Mouse (Mus musculus) neural tube, embryonic 14.5 days (tissue): ENCODE data around the gene Gcnt2. TPM values are rescaled to one million over a fixed set of nuclear protein-coding genes. Genes with fewer than 3 reads are reported as not detected.
"Not testable (repeated sequence)": the region's sequence is repeated elsewhere in the genome, so short reads cannot be mapped to it uniquely, and the experiment has no call there.

Experiments
- ATAC-seq: fragments of 200-750 bp; cut with Nextera tagmentation; 2 replicates; pipeline ENCODE4 v1.8.0; 2017; ENCODE audit warnings: low read depth, mild to moderate bottlenecking, moderate TSS enrichment, moderate library complexity
- H3K27ac ChIP-seq: fragments of 300-500 bp; sonication (generic); 2 replicates; pipeline ENCODE4 v1.5.1; 2014; ENCODE audit warnings: low read depth, mild to moderate bottlenecking, control low read depth, low read length, moderate library complexity, mixed read lengths
- H3K27me3 ChIP-seq: fragments of 300-500 bp; sonication (generic); 2 replicates; pipeline ENCODE4 v1.6.1; 2014; ENCODE audit warnings: low read length; ENCODE audit not compliant: control insufficient read depth, insufficient read depth
- H3K36me3 ChIP-seq: fragments of 300-500 bp; sonication (generic); 2 replicates; pipeline ENCODE4 v1.6.1; 2014; ENCODE audit warnings: low read length, mixed read lengths; ENCODE audit not compliant: control insufficient read depth, insufficient read depth
- H3K4me1 ChIP-seq: fragments of 300-500 bp; sonication (generic); 2 replicates; pipeline ENCODE4 v1.6.1; 2014; ENCODE audit warnings: low read length; ENCODE audit not compliant: control insufficient read depth, insufficient read depth
- H3K4me2 ChIP-seq: fragments of 300-500 bp; sonication (generic); 2 replicates; pipeline ENCODE4 v1.6.1; 2014; ENCODE audit warnings: mild to moderate bottlenecking, low read depth, low read length, control low read depth
- H3K4me3 ChIP-seq: fragments of 300-500 bp; sonication (generic); 2 replicates; pipeline ENCODE4 v1.5.1; 2014; ENCODE audit warnings: low read depth, low read length, control low read depth, mixed read lengths
- H3K9ac ChIP-seq: fragments of 300-500 bp; sonication (generic); replicated peaks from 2 replicates; pipeline ENCODE4 v1.6.1; 2014; ENCODE audit warnings: low read depth, mild to moderate bottlenecking, control low read depth, low read length, mixed read lengths
- H3K9me3 ChIP-seq: fragments of 300-500 bp; sonication (generic); 2 replicates; pipeline ENCODE4 v1.6.1; 2016; ENCODE audit warnings: low read length; ENCODE audit not compliant: control insufficient read depth
- WGBS: fragments of 180-500 bp; shearing (Covaris S2); extraction: QIAGEN DNeasy Blood & Tissue Kit; methylation state at CpG from one replicate; pipeline ENCODE4 v1.1.7; 2014; 5-methylcytosine and 5-hydroxymethylcytosine counted together
- polyA plus RNA-seq: library from polyadenylated mRNA; unstranded; fragments of >200 nt; fragmentation: Nextera tagmentation; extraction: Ambion mirVana; gene quantifications from 2 replicates; pipeline ENCODE4 v1.2.1, GENCODE M21; 2014

The Gcnt2 gene
- polyA plus RNA-seq, 1 experiment from 2014 or later, result 6.1 TPM

- not testable (repeated sequence) for H3K9me3 ChIP-seq, H3K4me3 ChIP-seq, H3K36me3 ChIP-seq, H3K4me2 ChIP-seq, H3K27ac ChIP-seq, H3K4me1 ChIP-seq, H3K27me3 ChIP-seq, H3K9ac ChIP-seq, ATAC-seq
- 80% methylated on average over 12 of the region's 14 CpGs for WGBS
These were observed 38.6 kb downstream of the Gcnt2 start for GRCm38 (mm10) chr13:40898049-40898690.

DNA sequence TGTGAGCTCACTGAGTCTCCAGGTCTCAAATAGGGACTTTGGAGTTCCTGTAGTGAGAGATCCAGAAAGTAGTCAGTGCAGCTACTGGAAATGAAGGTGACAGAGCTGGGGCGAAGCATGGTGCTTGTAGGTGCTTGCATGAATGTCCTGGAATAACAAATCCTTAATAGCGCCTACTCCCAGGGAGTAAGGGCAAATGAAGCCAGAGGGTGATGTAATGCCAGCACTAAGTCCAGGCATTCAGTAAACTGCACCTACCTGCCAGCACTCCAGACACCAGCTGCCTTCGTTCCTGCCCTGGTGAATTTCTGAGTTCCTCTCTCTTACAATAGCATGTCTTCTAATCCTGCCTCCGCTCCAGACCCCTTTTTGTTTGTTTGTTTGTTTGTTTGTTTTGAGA lies 39.1 kb downstream of the Gcnt2 start:
- ATAC-seq, result no peak
- no peak overlapping the region for H3K4me2 ChIP-seq
- no peaks in the 10 kb centered on the region for H3K4me1 ChIP-seq
- WGBS, result 95% methylated on average over 4 of the region's 4 CpGs
- H3K27me3 ChIP-seq, result no peaks in the 10 kb centered on the region
- H3K36me3 ChIP-seq, result no peaks in the 10 kb centered on the region
- H3K4me3 ChIP-seq, result no peak overlapping the region
- H3K27ac ChIP-seq, result no peak overlapping the region
- no peaks in the 10 kb centered on the region for H3K9me3 ChIP-seq
- no peak overlapping the region for H3K9ac ChIP-seq

- Histone ChIP-seq H3K36me3 (no peaks in the 10 kb centered on the region), H3K27me3 (no peaks in the 10 kb centered on the region), H3K9ac (no peak overlapping the region), H3K4me2 (no peak overlapping the region), H3K4me3 (no peak overlapping the region), H3K27ac (no peak overlapping the region), H3K4me1 (no peaks in the 10 kb centered on the region), H3K9me3 (no peaks in the 10 kb centered on the region)
- 89% methylated on average over 8 of the region's 8 CpGs for WGBS
- ATAC-seq, result no peak
These were observed 39.9 kb downstream of the Gcnt2 start for GRCm38 (mm10) chr13:40899349-40899993.

- Histone ChIP-seq H3K36me3 (no peaks in the 10 kb centered on the region), H3K4me3 (no peak overlapping the region), H3K4me1 (no peaks in the 10 kb centered on the region), H3K9ac (no peak overlapping the region), H3K27ac (no peak overlapping the region), H3K9me3 (no peaks in the 10 kb centered on the region), H3K27me3 (no peaks in the 10 kb centered on the region), H3K4me2 (no peak overlapping the region)
- 84% methylated on average over 15 of the region's 15 CpGs for WGBS
- no peak for ATAC-seq
These were observed 40.7 kb downstream of the Gcnt2 start for GRCm38 (mm10) chr13:40899994-40900970.

DNA sequence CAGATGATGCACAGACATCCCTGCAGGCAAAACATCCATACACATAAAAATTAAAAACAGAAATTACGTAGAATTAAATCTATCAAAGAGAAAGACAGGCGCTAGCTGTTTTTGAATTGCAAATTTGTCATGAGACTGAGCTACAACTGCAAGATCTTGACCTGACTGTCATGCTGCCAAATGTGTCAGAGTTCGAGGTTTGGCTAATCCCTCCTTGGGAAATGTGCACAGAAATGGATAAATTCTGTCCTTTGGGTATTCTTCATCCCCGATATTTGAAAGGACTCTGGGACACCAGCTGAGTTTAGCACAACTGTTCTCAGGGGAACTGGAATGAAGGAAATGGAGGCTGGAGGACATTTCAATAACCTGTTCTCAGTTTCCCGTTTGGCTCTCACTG lies 41.7 kb downstream of the Gcnt2 start:
- H3K36me3 ChIP-seq, result no peaks in the 10 kb centered on the region
- H3K4me2 ChIP-seq, result no peak overlapping the region
- H3K4me1 ChIP-seq, result no peaks in the 10 kb centered on the region
- ATAC-seq, result no peak
- H3K4me3 ChIP-seq, result no peak overlapping the region
- H3K27me3 ChIP-seq, result no peaks in the 10 kb centered on the region
- no peaks in the 10 kb centered on the region for H3K9me3 ChIP-seq
- no peak overlapping the region for H3K9ac ChIP-seq
- H3K27ac ChIP-seq, result no peak overlapping the region
- 75% methylated on average over 5 of the region's 5 CpGs for WGBS

DNA sequence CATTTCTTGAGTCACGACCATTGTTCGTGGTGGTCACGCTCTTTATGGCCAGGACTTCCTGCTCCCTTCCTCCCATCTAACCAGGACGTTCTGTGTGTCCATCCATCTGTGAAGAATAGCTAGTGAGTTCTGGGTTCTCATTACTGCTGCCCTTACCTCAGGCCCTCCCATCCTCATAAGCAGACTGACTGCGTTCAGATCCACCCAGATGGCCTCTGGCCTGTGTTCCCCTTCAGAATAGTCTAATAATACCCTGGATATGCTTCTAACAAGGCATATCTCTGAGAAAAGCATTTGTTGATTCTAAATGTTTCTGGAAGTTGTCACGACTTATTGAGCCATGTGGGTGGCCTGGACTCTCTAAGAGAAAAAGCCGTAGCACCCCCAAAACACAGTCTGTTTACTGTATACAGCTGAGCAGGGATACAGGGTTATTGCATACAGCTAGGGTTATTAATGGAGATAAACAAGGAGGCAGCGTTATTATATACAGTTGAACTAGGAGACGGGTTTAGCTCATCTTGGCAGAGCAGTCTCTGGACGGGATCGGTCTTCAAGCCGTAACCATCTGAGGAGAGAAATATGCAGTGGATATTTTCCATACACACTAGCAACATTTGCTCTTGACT lies 42.4 kb downstream of the Gcnt2 start:
- 56% methylated on average over 12 of the region's 12 CpGs for WGBS
- Histone ChIP-seq H3K36me3 (no peaks in the 10 kb centered on the region), H3K4me1 (no peaks in the 10 kb centered on the region), H3K4me2 (no peak overlapping the region), H3K4me3 (no peak overlapping the region), H3K9ac (no peak overlapping the region), H3K27me3 (no peaks in the 10 kb centered on the region), H3K9me3 (no peaks in the 10 kb centered on the region), H3K27ac (no peak overlapping the region)
- no peak for ATAC-seq

- Histone ChIP-seq H3K4me2 (no peak overlapping the region), H3K9ac (no peak overlapping the region), H3K4me1 (no peaks in the 10 kb centered on the region), H3K4me3 (no peak overlapping the region), H3K9me3 (no peaks in the 10 kb centered on the region), H3K27ac (no peak overlapping the region), H3K36me3 (no peaks in the 10 kb centered on the region), H3K27me3 (no peaks in the 10 kb centered on the region)
- WGBS, result 88% methylated on average over 7 of the region's 7 CpGs
- no peak for ATAC-seq
These were observed 44.5 kb downstream of the Gcnt2 start for GRCm38 (mm10) chr13:40904080-40904479.

DNA sequence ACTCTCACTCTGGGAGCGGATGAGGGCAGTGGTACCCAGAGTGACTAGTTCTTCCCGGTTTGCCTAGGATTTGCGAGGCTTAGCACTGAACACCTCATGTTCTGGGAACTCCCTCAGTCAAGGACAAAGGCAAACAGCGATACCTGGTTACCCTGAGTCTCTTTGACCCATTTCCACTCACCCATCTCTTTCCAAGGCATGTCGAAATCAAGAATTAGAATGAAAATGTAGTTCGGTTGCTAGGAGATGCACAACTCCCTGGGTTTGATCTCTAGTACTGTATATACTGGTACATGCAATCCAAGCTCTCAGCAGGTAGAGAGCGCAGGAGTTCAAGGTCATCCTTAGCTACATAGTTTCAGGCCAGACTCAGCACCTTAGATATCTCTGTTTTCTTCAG lies 47.0 kb downstream of the Gcnt2 start:
- WGBS, result 82% methylated on average over 7 of the region's 7 CpGs
- H3K9ac ChIP-seq, result no peak overlapping the region

More for the DNA sequence above, 47.0 kb downstream of the Gcnt2 start:
- Histone ChIP-seq H3K9me3 (no peaks in the 10 kb centered on the region), H3K4me3 (no peak overlapping the region), H3K4me1 (no peaks in the 10 kb centered on the region), H3K4me2 (no peak overlapping the region), H3K36me3 (no peaks in the 10 kb centered on the region), H3K27ac (no peak overlapping the region), H3K27me3 (no peaks in the 10 kb centered on the region)
- ATAC-seq, result no peak
